Mouse (Mus musculus) spleen, adult 2 months (tissue): ENCODE measurements at regions not wholly inside any gene's neighbourhood (a gene's known extent, or its start where the extent isn't known, plus 50 kb on each side); places are given as distances from the start of the nearest gene placed in this dataset.

Source experiments
- CTCF ChIP-seq: fragments of 200-500 bp; IDR thresholded peaks from 2 replicates; pipeline ENCODE4 v1.5.1; 2011; ENCODE audit warnings: mild to moderate bottlenecking, inconsistent platforms; ENCODE audit not compliant: insufficient read depth, insufficient read length, insufficient replicate concordance; ENCODE audit errors: extremely low read depth
- POLR2A ChIP-seq: fragments of 200-500 bp; IDR thresholded peaks from 2 replicates; pipeline ENCODE4 v1.6.1; 2011; ENCODE audit warnings: low read depth, low read length, inconsistent platforms

GRCm38 (mm10) chr15:59715951-59716350 is 300.5 kb downstream of the 4933412E24Rik start:
- TF ChIP-seq CTCF: no peak
- TF ChIP-seq POLR2A: no peak
